Mouse (Mus musculus) heart, postnatal 14 days (tissue): ENCODE data around the gene Asb5. TPM values are rescaled to one million over a fixed set of nuclear protein-coding genes. Genes with fewer than 3 reads are reported as not detected.
"Not testable (repeated sequence)": the region's sequence is repeated elsewhere in the genome, so short reads cannot be mapped to it uniquely, and the experiment has no call there.

Experiments used
- DNase-seq, 2 experiments: peaks; one replicate each; pipeline ENCODE4 v3.0.0; 2021 to 2022
- intact Hi-C: fragments of 180-260 bp; cut with DNase I; formaldehyde crosslinking; loops from one replicate; pipeline ENCODE4 v1.15.1; 2025
- total RNA-seq, 2 experiments: library from RNA; stranded (reverse); gene quantifications; 2 replicates each; pipeline ENCODE4 v1.2.3; 2021

The Asb5 gene
- total RNA-seq, 2 experiments from 2014 or later, result 10.3 to 11.3 TPM

DNA sequence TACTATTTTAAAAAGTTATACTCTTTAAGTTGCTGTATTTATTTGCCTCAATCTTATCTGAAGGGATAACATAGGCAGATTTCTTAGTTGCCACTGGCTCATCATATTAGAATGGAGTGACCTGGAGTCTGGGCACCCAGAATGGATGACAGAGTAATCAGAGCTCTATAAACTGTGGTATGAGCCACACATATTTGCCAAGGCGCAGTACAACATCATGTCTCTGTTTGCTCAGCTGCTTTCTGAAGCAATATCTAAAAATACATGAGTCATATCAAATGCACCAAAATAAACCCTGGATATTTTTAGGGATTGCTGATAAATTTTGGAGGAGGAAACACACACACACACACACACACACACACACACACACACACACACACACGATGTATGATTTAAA is 80.0 kb downstream of the Asb5 start:
- intact Hi-C loops, result loop anchor here (5.0 kb wide), 1 partner anchor 37 kb away; no protein-coding TSS in a partner anchor
- peak in 1 of 2 experiments; percentile 21 for DNase-seq

DNA sequence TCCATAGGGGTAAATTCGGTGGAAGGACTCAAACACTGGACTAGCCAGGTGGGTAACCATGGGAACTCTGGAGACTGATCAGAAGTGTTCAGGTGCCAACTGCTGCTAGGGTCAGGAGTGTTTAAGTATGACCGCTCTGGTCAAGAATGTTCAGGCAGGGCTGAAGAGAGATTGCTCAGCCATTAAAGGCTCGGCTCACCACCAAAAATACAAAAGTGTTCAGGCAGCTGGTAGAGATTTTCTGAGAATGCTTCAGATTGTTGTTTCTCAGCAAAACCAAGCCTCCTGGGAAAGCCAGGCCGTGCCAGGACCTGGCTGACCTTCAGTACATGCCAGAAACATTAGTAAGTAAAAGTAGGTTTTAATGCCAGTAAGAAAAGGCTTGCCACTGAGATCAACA is 80.9 kb downstream of the Asb5 start:
- intact Hi-C loops, result no loop called here
- DNase-seq, result peak; percentile 16 to 52

DNA sequence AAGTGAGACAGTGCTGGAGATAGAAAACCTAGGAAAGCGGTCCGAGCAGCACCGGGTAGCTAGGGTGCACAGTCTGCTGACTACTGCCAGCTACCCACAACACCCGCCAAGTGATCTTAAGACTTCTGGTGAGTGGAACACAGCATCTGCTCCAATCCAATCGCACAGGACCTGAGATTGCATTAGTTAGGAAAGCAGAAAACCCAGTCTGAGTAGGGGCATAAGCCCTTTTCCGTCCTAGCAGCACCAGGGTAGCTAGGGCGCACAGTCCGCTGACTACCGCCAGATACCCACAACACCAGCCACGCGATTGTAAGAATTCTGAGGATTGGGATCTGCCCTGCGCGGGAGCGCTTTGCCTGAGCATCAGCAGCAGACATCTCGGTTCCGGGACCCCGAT is 87.3 kb downstream of the Asb5 start:
- intact Hi-C loops, DNase-seq: not testable (repeated sequence)

Other genes starting within 250 kb of the Asb5 start
- 10 to 100 TPM; 29.7 to 29.8 TPM for gene Spcs3, start 418 bp downstream of the Asb5 start, total RNA-seq
- not detected for gene Spata4, start 71.2 kb downstream of the Asb5 start, total RNA-seq